Mouse (Mus musculus) heart, postnatal 36 days (tissue): Measurements from ENCODE around the gene Pitpnm2. TPM values are rescaled to one million over a fixed set of nuclear protein-coding genes. Genes with fewer than 3 reads are reported as not detected.

Source experiments
- DNase-seq, 2 experiments: peaks; one replicate each; pipeline ENCODE4 v3.0.0; 2021 to 2022
- intact Hi-C: fragments of 180-260 bp; cut with DNase I; formaldehyde crosslinking; loops from one replicate; pipeline ENCODE4 v1.15.1; 2025
- total RNA-seq, 2 experiments: library from RNA; stranded (reverse); gene quantifications; 2 replicates each; pipeline ENCODE4 v1.2.3; 2021

Pitpnm2 gene
- total RNA-seq, 2 experiments from 2014 or later = 43.9 to 45.5 TPM

DNA sequence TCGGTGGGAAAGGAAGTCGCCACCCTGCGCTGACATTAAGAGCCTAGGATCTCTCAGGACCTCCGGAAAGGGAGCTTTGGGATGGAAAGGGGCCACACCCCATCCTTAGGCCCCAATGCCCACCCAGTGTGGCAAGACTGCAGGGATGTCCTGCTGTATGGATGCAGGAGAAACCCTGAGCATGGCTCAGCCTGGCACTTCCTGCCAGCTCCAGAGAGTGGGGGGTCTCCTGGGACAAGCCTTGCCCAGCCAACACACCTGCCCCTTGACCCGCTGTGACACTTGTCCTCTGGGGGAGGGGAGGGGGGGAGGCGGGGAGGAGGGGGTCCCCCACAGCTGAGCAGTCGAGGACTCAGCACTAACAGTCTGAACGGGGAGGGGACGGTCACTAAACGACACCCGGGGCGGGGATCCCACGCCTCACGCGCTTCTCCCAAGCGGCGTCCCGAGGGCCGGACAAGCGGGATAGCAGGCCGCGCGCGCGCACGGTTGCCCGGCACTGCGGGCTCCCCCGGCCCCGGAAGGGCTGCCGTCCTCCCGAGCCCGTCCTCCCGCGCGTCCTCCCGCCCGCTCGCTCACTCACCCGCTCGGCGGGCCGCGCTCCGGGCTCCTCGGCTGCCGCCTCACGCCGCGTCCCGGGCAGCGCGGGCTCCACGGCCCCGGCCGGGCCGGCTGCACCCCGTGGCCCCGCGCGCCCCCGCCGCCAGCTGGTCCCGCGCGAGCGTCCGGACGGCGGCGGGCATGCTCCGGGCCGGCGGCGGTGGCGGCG, 531 bp downstream of the Pitpnm2 start:
- peak; percentile 63 to 81 for DNase-seq
- intact Hi-C loops = loop anchor here (2.0 to 5.0 kb wide), 3 partner anchors 28 to 86 kb away; no protein-coding TSS in a partner anchor

DNA sequence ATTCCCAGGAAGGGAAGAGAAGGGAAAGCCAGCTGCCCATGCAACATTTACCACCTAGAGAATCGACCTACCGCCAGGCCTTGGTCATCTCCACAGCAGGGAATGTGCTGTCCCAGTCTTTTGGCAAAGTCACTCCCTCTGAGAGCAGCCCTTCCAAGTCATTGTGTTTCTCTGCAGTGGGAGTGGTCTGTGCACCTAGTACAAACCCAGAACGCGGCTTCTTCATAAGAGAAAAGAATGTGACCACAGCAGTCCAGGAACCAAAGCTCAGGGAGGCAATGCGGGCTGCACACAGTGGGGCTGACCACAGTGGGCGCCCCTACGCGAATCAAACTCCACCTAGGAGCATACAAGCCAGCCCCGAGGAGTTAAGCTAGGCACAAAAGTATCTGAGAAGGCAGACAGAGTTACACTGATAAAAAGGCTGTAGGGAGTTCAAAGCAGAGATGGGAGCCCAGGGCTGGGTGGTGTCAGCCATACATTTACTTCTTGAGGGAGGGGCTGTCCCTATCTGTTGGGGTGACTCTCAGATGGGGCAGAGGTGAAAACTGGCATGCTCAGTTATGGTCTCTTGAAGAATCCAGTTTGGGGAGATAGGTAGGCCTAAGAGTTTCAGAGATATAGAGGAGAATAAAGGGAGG, 1.5 kb downstream of the Pitpnm2 start:
- DNase-seq = peak; percentile 53 to 54
- intact Hi-C loops = loop anchor here (2.0 to 5.0 kb wide), 3 partner anchors 27 to 85 kb away; no protein-coding TSS in a partner anchor

DNA sequence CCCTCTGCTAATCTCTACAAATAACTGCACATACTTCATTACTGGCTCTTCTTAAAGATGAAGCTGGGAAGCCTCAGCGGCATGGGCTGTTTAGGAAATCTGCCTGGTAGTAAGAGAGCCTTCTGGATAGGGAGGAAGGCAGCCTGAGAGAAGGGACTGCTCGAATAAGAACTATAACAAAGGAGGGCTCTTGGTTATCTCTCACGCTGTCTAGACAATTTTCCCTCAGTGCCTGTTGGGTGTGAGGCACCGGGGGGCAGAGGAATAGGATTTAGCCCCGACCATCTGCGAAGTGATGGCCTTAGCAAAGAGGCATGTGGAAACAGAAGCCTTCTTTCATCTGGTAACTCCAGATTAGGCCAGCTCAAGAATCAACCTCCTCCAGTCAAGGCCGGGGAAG, 2.3 kb downstream of the Pitpnm2 start:
- intact Hi-C loops = loop anchor here (5.0 kb wide), 1 partner anchor 40 kb away; no protein-coding TSS in a partner anchor
- no peak for DNase-seq

DNA sequence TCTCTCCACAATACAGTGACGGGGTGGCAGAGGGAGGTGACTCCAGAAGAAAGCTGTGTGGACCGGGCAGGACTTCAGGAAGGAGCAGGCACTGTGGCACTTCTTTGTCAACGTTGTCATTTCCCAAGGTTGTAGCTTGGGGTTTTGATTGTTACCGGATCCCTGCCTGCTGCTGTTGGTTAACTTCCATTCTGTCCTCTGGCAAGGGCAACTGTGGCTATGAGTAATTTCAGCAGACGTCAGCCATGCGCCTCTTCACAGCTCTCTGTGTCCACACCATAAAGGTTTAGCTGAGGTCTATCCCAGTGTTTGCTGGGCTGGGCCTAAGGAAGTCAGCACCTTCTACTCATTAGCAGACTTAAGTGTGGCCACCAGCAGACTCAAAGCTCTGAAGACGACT, 4.7 kb downstream of the Pitpnm2 start:
- no peak for DNase-seq
- intact Hi-C loops = loop anchor here (5.0 kb wide), 1 partner anchor 38 kb away; no protein-coding TSS in a partner anchor

DNA sequence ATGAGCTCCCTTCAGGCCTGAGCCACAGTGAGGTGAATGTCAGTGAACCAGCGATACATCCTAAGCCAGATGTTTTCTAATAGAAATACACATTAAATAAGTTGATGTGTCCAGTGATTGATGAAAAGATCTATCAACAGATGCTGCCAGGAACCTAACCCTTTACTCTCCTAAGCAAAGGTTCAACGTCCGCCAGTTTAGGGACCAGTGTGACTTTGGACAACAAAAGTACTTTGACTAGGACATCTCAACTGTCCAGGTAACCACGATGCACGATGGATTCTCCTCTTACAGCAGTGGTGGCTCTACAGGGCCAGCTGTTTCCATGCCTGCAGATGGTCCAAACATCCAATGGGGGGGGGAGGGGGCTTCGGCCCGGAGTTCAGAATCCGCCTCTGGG, 5.1 kb downstream of the Pitpnm2 start:
- intact Hi-C loops = no loop called here

DNA sequence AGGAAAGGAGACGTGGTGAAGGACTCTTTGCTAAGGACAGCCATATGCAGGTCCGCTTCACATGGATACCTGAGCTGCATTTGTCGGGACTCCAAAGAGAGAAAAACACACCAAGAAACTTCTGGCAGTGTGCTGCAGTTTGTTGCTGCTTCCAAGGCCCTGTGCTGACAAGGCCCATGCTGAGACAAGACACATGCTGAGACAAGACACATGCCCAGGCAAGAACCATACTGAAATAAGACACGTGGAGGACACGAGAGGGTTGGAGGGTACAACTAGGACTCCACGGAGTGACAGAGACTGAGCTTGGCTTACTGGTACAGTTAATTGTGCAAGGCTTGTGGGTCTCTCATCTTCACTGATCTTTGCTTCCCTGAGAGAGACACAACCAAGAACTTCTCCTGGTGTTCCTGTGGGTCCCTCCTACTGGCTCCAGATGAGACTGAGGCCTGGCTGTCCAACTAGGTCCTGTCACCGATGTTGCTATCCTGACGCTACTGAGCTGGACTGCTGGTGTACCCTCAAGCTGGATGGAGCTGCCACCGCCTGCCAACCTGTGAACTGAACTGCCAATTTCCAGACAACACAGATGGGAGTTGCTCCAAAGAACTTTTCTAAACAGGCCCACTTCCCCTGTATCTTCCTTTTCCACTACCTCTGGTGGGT, 6.2 kb downstream of the Pitpnm2 start:
- DNase-seq = no peak
- intact Hi-C loops = no loop called here

More for the DNA sequence above, 5.1 kb downstream of the Pitpnm2 start:
- DNase-seq = no peak

DNA sequence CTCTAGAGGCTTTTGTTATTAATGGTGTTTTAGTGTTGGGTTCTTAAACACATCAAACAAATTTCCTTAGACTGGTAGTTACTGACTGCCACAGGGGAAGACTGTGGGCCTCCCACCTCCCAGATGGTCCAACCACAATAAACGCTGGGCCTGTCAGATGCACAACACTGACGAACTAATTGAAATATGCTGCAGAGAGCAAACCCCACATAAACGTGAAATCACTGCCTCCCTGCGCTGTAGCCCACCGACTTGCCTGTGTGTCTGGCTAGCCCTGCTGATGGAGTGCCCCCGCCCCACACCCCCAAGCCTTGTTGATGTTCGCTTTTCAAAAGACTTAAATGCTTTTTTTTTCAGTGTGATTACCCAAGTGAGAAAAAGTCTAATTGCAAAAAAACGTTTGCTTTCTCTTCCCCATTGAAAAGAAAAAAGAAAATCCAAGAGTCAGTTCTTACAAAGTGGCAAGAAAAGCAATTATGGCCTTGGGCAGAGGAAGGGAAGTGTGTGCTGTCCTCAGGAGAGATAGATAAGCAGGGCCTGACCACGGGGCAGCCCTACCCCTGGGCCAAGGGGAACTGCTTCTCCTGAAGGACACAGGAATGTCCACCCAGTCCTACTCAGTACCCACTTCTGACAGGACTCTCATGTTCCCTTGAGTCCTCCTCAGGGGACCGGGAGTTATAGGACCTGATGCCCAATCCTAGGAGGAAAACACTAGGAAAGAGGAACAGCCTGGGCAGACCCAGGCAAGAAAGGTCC, 7.7 kb downstream of the Pitpnm2 start:
- intact Hi-C loops = no loop called here
- DNase-seq = no peak

DNA sequence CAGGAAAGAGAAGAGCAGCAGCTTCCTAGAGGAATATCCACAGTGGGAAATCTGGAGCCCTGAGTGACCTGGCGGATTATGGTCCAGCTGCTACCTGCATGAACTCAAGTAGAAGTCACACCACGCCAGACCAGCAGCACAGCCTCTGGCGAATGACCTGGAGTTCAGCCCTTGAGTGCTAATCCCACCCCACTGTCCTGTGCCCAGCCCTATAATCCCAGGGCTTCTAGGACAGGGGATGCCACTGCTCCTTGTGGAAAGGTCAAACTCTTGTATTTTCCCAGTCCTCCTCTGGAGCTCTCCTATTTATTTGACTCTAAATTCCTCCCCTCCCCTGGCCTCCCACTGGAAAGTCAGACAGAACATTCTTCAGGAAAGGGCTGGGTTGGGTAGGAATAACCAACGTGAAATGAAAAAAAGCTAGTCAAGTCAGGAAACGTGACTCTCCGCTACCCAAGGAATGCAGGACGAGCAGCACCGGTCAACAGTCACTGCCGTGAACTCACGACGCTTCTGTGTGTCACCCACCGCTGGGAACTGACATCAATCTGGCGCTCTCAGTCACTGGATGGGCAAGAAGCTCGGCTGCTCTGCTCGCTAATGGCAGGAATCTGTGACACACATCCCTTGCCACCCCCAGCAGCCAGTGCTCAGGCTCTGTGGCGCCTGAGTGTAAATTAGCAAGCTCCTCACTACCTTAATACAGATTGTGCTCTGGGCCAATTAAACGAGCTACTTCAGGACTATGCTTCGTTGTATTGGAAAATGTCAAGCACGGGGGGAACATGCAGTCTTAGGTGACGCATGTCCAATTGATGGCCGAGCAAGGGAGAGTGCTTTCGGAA, 8.5 kb downstream of the Pitpnm2 start:
- peak in 1 of 2 experiments; percentile 52 for DNase-seq
- intact Hi-C loops = no loop called here

DNA sequence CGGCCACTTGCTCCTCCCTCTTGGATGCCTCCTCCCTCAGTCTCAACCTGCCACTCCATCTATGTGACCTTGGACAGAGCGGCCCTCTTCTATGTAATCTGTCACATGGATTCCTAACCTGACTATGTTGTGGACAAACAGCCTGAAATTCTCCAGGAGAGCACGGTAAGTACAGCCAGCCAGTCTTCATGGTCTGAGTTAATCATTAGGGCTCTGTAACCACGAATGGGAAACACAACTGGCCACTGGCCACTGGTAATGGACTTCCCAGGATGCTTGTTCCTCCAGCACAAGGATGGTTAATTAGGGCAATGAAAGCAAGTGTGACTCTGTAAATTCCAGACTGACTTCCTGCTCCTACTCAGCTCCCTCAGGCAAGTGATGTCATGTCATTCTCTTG, 13.4 kb downstream of the Pitpnm2 start:
- DNase-seq = no peak

DNA sequence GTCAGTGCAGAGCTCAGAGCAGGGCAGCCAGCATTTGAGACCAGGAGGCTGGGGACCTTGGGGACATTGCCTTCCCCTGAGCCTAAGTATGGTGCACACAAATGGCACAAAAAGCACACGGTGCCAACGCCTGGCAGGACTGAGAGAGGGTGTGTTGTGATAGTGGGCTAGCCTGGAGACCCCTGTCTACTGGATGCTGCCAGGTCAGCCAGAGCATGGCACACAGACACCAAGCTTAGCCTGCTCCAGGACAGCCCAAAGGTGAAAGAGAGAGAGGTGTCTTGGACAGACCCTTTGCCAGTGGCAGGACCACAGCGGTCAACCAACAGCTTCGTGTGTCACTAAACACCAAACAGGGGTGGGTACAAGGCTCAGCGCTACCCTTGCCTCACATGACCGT, 14.8 kb downstream of the Pitpnm2 start:
- DNase-seq = no peak
- intact Hi-C loops = no loop called here

More for the DNA sequence above, 13.4 kb downstream of the Pitpnm2 start:
- intact Hi-C loops = no loop called here

DNA sequence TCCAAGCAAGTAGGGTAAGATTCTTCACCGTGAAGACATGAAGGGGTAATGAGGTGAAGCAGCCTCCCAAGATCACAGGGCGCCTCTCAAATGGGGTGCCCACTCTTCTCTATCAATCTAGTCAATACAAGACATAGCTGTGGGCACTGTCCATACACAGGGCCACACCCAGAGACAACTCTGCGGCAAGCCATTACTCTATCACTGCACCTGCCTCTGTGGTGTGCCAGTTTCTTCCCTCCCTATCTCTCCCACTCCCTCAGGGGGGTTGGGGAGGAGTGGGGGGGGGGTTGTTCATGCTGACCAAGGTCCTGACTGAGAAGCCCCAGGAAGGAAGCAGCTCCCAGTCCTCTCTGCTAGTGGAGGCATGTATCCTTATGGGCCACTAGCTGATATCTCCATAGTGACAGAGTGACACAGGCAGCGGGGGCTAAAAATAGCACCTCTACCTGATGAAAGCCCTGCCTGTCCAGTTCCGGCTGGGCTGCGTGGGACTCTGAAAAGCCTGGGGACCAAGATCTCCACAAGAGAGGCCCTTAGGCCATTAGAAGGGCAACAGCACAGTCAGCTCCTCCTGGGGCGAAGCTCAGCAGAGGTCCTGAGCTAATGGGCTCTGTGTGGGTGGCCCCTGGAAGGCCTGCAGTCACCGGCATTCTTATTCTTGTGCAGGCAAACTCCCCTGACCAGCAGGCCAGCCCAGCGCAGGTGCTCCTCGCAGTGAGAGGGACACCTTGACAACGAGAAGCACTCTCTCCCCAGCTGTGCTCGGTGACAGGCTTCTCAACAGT, 15.5 kb downstream of the Pitpnm2 start:
- intact Hi-C loops = no loop called here
- DNase-seq = no peak

DNA sequence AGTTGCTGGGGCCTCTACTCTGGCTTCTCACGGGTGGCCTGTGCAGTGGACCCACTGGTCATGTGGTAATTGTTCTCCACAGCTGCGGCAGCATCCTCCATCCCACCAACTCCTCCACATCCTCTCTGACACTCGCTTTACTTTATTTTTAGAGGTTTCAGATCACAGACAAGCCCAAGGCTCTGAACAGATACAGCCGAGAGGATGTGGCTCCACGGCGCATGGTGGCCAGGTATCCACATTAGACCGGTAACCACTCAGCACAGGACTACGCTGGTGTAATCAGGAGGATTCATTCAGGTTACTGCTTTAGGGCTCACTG, 16.5 kb downstream of the Pitpnm2 start:
- intact Hi-C loops = no loop called here
- no peak for DNase-seq

DNA sequence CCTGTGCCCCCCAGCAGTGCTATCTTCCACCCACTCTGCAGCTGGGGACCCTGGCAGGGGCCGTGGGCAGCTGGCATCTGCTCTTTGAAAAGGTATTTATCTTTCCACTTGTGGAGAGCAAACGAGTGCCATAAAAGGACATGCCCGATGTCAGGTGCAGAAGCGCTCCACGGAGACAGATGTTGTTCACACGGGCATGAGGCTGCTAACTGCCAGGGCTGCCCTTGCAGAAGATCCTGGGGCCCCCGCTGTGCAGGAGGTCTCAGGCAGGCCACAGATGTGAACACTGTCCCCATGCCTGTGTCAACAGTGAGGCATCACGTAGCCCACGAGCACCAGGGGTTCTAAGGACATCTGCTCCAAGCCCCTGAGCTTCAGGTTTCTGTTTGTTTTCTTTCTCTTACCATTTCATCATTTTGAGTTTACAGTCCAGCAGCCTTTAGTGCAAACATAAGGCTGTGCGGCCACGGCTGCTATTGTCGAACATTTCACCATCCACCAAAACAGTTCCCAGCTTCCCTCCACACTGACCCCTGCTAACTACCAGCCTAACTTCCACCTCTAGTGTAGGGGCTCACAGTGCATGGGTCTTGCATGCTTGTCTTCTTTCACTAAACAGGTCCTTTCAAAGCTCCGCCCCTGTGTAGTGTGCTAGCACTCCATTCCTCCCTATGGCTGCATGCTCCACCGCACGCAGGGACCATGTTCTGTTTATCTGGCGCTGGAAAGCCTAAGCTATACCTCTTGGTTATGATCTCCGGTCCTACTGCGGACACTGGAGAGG, 17.0 kb downstream of the Pitpnm2 start:
- no peak for DNase-seq

DNA sequence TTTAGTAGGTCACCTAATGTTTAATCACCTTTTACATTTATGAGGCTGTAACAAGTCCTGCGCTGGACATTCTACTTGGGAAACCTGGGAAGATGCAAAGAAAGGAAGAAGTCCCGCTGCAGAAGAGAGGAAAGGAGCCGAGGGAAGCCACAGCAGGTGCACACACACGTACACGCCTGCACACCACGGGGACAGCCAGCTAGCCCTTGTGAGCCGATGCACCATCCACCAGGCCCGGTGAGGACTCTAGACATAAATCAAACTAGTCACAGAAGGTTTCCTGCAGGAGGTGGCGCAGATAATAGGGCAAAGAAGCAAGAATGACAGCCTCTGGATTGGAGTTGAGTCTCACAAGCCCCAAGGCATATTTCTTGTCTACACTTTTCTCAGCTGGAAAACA, 19.1 kb downstream of the Pitpnm2 start:
- DNase-seq = no peak
- intact Hi-C loops = no loop called here

More for the DNA sequence above, 17.0 kb downstream of the Pitpnm2 start:
- intact Hi-C loops = no loop called here

DNA sequence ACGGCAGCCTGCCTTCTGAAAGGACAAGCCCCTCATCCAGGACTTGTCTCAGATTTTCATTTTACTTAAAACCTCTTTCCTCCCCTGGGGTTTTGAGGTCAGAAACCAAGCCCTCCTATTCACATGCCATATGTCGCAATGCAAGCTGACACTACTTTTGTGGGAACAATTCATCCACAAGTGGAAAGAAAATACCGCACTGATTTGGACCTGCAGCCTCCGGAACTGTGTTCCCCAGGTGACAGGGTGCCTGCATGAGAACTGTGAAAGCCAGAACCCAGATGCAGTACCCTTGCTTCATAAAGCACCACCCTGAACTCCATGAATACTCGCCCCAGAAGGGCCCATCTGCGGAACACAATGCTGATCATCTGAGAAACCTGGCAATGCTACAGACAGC, 22.4 kb downstream of the Pitpnm2 start:
- intact Hi-C loops = no loop called here
- no peak for DNase-seq

DNA sequence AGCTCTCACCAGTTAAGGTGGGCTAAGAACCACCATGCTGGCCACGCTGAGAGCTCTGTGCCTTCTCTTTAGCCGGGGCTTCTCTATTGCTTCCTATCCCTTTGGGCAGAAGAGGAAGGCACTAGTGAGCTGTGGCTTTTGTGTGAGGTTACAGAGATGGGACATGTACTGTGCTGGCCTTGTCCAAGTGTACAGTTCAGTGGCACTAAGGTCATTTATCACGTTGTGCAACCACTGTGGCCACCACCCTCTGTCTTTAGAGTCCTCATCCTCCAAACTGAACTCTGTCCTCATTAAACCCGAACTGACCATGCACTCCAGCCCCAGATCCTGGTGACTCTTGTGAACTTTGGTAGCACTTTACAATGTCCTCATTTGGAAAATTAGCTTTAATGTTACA, 23.1 kb downstream of the Pitpnm2 start:
- no peak for DNase-seq
- intact Hi-C loops = no loop called here

DNA sequence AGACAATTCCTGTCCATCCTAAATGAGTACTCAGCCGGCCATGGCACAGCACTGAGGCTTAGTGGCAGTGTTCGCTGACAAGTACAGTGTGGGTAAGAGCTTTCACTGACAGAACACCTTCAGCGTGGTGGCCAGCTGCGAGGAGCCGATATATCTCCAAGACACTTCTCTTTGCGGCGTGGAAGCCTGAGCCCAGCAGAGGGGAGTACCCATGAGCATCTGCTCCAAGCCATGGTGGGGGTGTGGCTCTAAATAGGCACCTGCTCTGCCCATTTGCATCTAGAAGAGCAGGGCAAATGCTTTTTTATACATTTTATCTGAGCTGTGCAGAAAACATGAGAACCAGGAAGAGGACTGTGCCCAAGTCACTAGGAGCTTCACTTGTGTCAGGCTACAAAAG, 23.7 kb downstream of the Pitpnm2 start:
- DNase-seq = no peak
- intact Hi-C loops = no loop called here

DNA sequence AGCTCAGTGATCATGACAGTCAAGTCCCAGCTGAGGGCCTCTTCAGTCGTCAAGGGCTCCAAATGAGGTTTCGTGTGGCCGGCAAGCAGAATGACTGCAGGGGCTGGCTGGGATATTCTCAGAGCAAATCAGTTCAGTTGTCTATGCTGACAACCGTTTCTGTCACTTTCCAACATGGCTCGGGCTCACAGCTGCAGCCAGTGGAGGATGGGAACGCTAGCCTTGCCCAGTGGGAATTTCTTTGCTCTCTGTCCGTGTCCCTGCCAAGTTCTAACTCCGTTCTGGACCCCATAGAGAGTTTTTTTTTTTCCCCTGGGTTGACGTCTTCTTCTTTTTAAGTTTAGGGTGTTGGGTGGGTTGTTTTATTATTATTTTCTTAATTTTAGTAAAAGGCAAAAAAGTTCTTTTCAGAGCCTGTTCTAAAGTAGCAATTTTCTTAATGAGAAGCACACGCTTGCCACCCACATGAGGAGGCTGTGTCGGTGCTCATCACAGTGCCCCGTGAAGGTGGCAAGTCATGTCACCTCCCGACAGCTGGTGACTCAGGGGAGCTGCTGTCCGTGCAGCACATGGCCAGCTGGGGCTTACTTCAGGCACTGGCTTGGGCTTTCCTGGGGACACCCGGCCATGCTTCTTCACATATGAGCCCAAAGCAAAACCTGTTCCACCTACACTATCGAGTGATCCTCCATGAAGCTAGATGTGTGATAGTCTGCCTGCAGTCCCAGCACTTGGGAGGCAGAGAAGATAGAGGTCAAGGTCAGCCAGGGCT, 25.1 kb downstream of the Pitpnm2 start:
- DNase-seq = no peak
- intact Hi-C loops = no loop called here
